Mouse (Mus musculus): ENCODE measurements around the gene Tlr12. TPM values are rescaled to one million over a fixed set of nuclear protein-coding genes. Genes with fewer than 3 reads are reported as not detected.
A peak's percentile ranks its signal among the peaks of the same experiment; 100 is the strongest.
"Not testable (repeated sequence)": the region's sequence is repeated elsewhere in the genome, so short reads cannot be mapped to it uniquely, and the experiment has no call there.

Tlr12 gene
- polyA plus RNA-seq, 1 experiment: 2.2 TPM

- DNase-seq (ENCODE audit: low read depth): no peak
Measured at GRCm38 (mm10) chr4:128618963-128619362, 544 bp upstream of the Tlr12 start.

- no peak for DNase-seq (ENCODE audit: low read depth)
Measured at GRCm38 (mm10) chr4:128617363-128618120, 877 bp downstream of the Tlr12 start.

DNA sequence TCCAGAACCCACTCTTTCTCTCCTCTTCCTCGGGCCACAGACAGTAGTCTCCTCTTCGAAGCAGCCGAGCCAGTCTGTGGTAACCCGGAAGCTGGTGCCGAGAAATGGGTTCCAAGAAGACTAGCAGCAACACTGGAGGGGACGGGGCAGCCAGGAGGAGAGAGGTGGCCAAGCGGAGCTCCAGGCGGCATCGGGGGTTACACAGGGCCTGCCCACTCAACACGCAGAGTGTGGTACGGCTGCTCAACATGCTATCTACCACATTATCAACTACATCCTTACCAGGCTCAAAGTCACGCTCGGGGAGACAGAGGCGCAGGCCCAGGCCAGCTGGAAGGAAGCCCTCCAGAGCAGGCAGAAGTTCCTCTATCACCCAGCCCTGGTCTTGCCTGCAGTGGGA lies 2.7 kb downstream of the Tlr12 start:
- DNase-seq (ENCODE audit: low read depth): no peak

GRCm38 (mm10) chr4:128613326-128613725 lies 5.1 kb downstream of the Tlr12 start:
- no peak for DNase-seq (ENCODE audit: low read depth)

GRCm38 (mm10) chr4:128611726-128612125 lies 6.7 kb downstream of the Tlr12 start:
- not testable (repeated sequence) for DNase-seq (ENCODE audit: low read depth)

DNA sequence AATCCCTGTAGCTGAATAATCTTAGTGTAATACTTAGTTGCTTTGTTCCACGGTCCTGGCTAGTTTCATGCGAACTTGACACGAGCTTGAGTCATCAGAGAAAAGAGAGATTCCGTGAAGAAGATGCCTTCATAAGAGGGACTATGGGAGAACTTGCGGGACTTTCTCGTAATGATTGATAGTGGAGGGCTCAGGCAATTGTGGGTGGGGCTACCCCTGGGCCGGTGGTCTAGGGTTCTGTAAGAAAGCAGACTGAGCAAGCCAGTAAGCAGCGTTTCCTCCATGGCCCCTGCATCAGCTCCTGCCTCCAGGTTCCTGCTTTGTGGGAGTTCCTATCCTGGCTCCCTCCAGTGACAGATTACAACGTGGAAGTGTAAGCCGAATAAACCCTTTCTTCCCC lies 7.7 kb downstream of the Tlr12 start:
- DNase-seq (ENCODE audit: low read depth): no peak

DNA sequence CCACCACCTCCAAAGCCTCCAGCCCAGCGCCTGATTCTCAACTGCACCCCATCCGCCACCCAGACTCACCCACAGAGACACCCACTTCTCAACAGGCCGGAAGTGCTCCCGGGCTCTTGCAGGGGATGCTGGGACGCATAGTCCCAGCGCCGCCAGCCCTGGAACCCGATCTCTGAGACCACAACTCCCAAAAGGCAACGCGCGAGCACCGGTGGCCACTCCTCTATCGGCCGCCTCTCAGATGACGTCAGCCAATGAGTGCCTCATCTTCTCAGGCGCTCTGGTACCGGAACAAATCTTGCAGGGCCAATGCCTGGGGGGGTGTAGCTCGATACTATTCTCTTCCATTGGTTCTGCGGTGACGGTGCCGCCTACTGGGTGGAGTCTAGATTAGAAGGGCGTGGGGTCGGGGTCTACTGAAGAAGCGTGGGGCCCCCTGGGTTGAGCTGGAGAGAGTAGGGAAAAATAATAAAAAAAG lies 8.5 kb downstream of the Tlr12 start, which contains the start of gene Zscan20:
Gene Zscan20, minus strand, starts transcription at position 174 of the 478 bp plus-strand sequence.
- DNase-seq (ENCODE audit: low read depth): peak; percentile 79

- DNase-seq (ENCODE audit: low read depth): no peak
Measured at GRCm38 (mm10) chr4:128609276-128609924, 9.0 kb downstream of the Tlr12 start.

DNA sequence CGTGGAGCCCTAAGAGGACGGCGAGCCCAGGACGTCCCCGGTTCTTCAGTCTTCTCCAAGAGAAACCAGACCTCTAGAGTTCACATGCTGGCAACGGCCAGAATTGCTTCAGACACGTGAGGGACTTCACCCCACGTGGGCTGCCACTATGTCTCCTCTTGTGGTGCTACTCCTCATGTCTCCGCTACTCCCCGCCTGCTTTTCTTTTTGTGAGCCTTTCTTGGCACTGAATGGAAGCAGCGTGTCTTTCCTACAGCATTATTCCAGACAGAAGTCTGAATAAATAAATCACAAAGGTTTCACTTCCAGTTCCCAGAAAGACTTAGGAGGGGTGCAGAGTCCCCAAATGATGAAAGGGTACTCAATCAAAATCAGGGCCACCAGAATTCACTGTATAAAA lies 10.8 kb downstream of the Tlr12 start:
- no peak for DNase-seq (ENCODE audit: low read depth)

DNA sequence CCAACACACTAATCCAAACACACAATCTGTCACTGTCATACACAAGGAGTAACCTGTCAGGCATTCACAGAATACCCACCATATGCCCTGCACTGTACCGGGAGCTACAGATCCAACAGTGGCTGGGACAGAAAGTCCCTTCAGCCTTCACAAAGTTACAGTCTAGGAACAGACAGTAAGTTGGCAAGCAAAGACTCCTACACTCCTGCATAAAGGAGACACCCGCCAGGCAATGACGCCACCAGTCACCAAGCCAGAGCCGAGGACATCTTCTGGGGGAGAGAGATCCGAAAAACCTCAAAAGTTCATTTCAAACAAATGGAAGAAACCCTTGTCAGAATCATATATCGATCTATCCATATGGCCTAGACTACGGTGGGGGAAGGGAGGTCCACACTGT lies 11.8 kb downstream of the Tlr12 start:
- no peak for DNase-seq (ENCODE audit: low read depth)

DNA sequence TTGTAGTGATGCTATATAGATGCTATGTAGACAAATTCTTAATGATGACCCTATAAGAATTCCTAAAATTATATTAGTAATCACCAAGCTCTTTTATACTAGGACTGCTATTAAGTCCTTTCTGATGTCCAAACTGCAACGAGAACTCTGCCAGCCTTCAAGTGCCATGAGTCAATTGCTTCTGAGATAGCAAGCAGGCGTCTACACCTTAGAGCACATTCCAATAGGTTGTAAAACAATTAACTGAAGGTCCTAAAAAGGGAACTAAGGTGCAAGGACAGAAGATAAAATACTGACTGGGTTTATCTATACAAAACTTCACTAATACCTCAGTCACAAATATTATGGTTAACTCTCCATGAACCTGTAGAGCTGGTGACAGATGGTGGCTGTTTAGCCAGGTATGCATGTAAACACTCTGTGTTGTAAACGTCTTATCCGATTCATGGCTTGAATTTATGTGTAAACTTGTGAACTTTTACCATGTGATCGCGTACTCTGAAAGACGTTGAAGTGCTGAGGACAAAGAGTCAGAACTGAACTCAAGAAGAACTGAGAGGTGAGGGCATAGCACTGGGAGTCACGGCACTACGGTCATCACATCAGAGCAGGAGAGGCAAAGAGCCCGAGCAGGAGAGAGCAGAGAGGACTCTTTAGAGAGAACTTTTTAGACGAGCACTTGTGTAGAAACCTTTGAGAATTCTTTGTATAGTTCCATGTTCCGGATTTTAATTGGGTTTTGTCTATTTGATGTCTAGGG lies 20.4 kb downstream of the Tlr12 start:
- DNase-seq (ENCODE audit: low read depth): no peak

- no peak for DNase-seq (ENCODE audit: low read depth)
Measured at GRCm38 (mm10) chr4:128594062-128594461, 24.4 kb downstream of the Tlr12 start.

- DNase-seq (ENCODE audit: low read depth): no peak
Measured at GRCm38 (mm10) chr4:128593286-128593685, 25.1 kb downstream of the Tlr12 start.

DNA sequence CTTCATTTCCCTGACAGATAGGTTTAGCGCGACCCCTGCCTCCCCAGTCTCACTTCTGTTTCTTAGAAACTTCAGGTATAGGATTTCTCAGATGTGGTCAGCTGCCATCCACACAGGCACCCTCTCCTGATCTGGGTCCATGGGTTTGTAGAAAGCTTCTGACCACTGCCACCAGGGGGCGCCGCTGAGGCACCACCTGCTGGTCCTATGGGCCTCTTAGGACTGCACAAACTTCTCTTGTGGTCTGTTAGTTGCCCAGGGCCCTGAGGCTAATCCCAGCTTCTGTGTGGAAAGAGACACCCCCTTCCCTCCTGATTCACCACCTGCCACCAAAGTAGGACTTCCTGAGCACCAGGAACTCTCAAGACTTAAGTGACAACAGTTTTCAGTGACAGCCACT lies 39.2 kb downstream of the Tlr12 start:
- no peak for DNase-seq (ENCODE audit: low read depth)

- peak; percentile 13 for DNase-seq (ENCODE audit: low read depth)
Measured at GRCm38 (mm10) chr4:128575811-128576210, 42.6 kb downstream of the Tlr12 start.

Other genes starting within 250 kb of the Tlr12 start
- gene Zscan20, start 8.5 kb downstream of the Tlr12 start, polyA plus RNA-seq (2012; rRNA removed): 2.1 and 2.4 TPM in 2 replicates
- 72.2 and 83.8 TPM in 2 replicates for gene Phc2, start 36.1 kb upstream of the Tlr12 start, polyA plus RNA-seq (2012; rRNA removed)
- 1.3 and 1.4 TPM in 2 replicates for gene A3galt2, start 136.7 kb upstream of the Tlr12 start, polyA plus RNA-seq (2012; rRNA removed)
- gene Zfp362, start 187.4 kb upstream of the Tlr12 start, polyA plus RNA-seq (2012; rRNA removed): 25.9 and 39.6 TPM in 2 replicates